Comparison of ENCODE assay signal across 8 mouse cellular contexts in the genomic region with DNA sequence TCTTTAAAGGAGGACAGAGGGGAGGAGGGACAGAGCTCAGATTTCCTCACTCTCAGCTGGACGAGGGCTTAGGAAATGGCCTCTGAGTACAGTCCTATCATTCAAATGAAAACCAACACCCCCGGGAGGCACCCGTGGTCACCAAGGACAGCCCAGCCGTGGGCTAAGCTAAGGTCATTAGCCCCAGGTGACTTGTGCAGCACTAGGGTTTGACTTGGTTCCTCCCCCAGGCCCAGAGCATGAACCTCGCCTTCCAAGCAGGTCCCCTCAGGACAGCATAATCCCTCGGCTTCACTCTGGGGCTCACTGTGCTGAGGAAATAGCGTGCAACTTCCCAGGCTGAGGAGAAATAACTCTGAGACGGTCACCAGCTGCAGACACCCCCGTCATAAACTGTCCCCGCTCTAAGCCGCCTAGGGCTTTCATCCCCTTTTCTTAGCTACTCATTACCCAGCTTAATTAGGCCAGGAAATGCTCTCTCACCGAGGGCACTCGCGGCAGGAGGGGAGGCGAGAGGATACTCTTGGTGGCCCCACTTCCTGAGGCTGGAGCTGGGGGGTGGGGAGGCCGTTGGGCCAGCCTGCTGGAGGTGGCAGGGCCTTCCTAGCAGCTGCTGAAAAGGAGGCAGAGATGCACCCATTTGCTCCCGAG.
A peak's percentile ranks its signal among the peaks of the same experiment; 100 is the strongest.
DNase-seq lines count a peak whose midpoint lies in the region; ATAC-seq lines count a peak whose summit lies in the region.

No protein-coding gene starts in this region.

- peak; percentile 40 for ATAC-seq in cerebellum, adult (ENCODE audit: insufficient number of reproducible peaks, low FRiP score, low TSS enrichment)
- no peak for ATAC-seq in heart, embryonic 14.5 days (ENCODE audit: insufficient number of reproducible peaks, insufficient read depth, low FRiP score, low read depth)

- no peaks in the 10 kb centered on the region for H3K36me3 ChIP-seq in heart, embryonic 14.5 days (ENCODE audit: control insufficient read depth, insufficient read depth, low read length)

- H3K4me1 ChIP-seq in heart, embryonic 14.5 days (ENCODE audit: control insufficient read depth in 2 of 2, insufficient read depth in 2 of 2, low read length in 2 of 2), result peaks cover 11 to 16% of the 10 kb centered on the region in 2 experiments

- no peak overlapping the region for H3K27ac ChIP-seq in heart, embryonic 14.5 days (replicated peaks in 1 of 2; ENCODE audit: control insufficient read depth in 1 of 2, insufficient read depth in 1 of 2, low read depth in 2 of 2, low read length in 2 of 2)

- H3K9me3 ChIP-seq in heart, embryonic 14.5 days (ENCODE audit: control insufficient read depth, low read length), result no peaks in the 10 kb centered on the region

- no peaks in the 10 kb centered on the region; the same call in 1 of the 2 replicates for H3K27me3 ChIP-seq in heart, embryonic 14.5 days (ENCODE audit: control insufficient read depth, insufficient read depth, low read length)

- no peak overlapping the region; the same call in 1 of the 2 replicates for H3K9ac ChIP-seq in heart, embryonic 14.5 days (ENCODE audit: low read length)

- no peak overlapping the region for H3K4me3 ChIP-seq in heart, embryonic 14.5 days (ENCODE audit: control insufficient read depth in 1 of 2, insufficient read depth in 1 of 2, low read depth in 1 of 2, low read length in 2 of 2)

- peak overlapping the region; percentile 35 for H3K4me2 ChIP-seq in heart, embryonic 14.5 days (ENCODE audit: low read length)

- WGBS in heart, embryonic 14.5 days, result 9% methylated on average over 17 of the region's 17 CpGs

- DNase-seq in cerebellum, adult 9-10 months, result no peak
- DNase-seq in thymus, postnatal 14 days, result peak; percentile 28
- DNase-seq in thymus, postnatal 10 days (ENCODE audit: low spot score in 2 of 2), result no peak
- peak; percentile 74 for DNase-seq in kidney, postnatal 14 days
- peak; percentile 33 for DNase-seq in neural tube, embryonic 10.5 days (ENCODE audit: extremely low spot score, low spot score)
- no peak for DNase-seq in T-cell, adult 2 months (ENCODE audit: low spot score)

Comparison
In these comparisons a context has a peak if more than half of its experiments do, and no peak if none do; other contexts are left out.
1. DNase-seq: peak in thymus, postnatal 14 days (single experiment), kidney, postnatal 14 days (single experiment) and neural tube, embryonic 10.5 days (single experiment); none in cerebellum, adult 9-10 months (single experiment), thymus, postnatal 10 days (0 of 2) and T-cell, adult 2 months (single experiment).